Mouse (Mus musculus) monocyte, adult 2 months (primary cell): ENCODE results near the gene Prdm10.

ENCODE experiments used
- DNase-seq, 2 experiments: peaks; one replicate each; pipeline ENCODE4 v3.0.0; 2022; ENCODE audit warnings: low spot score in 2 of 2, low read depth in 1 of 2

Gene Prdm10

DNA sequence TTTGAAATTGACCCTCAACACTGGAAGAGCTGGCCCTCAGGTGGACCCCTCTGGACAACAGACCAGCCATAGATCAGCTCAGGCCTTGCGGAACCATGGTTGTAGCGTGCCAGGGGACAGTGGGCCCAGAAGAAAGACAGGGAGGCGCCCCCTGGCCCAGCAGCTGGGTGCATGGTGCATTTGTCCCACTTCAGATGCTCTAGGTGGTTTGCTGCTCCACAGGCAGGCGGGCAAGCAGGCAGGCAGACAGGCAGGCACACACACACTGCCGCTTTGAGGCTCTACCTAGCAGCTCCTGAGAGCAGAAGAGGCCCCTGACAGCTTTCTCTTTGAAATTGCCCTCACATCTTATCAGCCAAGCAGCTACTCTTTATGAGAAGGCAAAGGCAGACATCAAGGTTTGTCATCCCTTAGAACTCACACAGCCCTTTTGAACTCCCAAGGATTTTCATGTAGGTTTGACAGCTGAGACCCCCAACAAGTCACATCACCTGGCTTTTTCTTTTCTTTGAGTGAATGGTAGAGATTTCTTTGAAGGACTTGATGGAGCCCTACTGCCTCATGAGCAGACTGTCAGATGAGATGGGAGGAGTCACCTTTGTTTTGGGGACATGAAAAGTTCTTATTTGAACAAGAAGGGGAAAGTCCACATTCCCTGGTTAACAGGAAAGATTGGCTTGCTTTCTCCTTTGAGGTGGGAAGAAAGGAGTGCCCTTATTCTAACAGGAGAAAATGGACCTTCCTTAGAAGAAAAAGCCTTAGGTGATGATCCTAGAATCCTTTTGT is 21.4 kb downstream of the Prdm10 start:
- DNase-seq: no peak

GRCm38 (mm10) chr9:31304358-31304757 is 24.0 kb downstream of the Prdm10 start:
- DNase-seq: no peak

GRCm38 (mm10) chr9:31305117-31305516 is 24.8 kb downstream of the Prdm10 start:
- DNase-seq: no peak

DNA sequence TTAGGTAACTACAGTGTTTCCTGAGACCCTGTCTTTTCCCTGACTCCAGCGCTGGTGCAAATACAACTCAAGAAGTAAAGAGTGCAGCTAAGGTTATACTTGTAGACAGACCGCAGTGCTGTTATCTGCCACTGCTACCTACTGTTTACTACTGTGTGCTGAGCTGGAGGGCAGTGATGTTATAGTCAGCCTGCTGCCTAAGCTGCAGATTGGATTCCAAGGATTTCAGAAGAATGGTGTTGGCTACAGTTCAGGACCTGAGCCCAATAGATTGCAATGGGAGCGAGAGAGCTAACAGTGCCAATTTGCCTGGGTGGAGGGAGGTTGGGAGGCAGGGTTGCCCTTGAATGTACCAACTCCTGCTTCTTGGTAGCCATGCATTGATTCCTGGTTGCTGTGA is 25.5 kb downstream of the Prdm10 start:
- DNase-seq: no peak

GRCm38 (mm10) chr9:31307232-31307631 is 26.9 kb downstream of the Prdm10 start:
- no peak for DNase-seq

DNA sequence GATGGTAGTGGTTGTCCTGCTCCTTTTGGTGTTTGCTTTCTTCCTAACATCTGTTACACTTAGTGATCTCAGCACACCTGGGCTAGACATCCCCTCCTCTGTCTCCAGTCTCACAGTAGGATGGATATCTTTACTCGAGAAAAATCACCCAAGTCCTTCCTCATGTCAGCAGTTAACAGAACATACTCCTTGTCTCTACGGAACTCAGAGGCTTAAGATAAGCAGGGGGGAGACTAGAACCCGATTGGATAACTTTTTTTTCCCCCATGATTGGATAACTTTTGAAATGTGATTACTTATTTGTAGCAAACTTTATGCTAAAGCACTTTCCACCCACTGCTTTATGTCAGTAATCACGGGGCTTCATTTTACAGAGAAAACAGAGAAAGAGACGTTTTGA is 28.7 kb downstream of the Prdm10 start:
- no peak for DNase-seq

DNA sequence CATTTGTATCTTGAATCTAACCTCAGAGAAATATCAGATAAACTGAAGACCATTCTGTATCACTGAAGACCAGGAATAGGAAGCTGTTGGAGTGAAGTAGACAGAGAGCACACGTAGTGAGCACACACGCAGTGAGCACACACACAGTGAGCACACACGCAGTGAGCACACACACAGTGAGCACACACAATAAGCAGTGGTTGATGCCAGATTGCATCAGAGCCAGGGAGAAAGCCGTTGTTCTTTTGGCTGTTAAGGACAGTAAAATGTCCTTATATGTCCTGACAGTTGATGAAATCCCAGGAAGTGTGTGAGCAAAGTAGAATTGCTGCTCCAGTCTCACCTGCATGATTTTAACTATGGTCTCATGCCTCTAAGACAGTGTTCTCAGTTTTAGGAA is 30.3 kb downstream of the Prdm10 start:
- DNase-seq: no peak

DNA sequence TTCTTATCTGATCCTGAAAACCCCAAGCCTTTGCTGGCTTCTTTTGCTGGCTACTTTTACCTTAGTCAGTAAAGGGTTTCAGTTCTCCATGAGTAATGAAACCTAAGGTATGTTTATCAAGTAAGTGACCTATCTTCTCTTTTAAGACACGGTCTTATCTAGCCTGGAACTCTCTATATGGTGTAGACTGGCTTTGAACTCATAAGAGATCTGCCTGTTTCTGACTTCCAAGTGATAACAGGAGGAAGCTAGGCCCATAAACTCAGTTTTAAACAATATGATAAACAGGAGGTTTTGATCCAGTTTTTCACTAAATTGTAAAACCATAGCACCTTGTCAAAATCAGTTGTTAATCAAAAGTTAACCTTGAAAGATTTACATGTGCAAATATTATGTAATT is 33.5 kb downstream of the Prdm10 start:
- no peak for DNase-seq

GRCm38 (mm10) chr9:31315983-31316382 is 35.6 kb downstream of the Prdm10 start:
- DNase-seq: no peak

GRCm38 (mm10) chr9:31318956-31319355 is 38.6 kb downstream of the Prdm10 start:
- no peak for DNase-seq

GRCm38 (mm10) chr9:31320734-31321133 is 40.4 kb downstream of the Prdm10 start:
- no peak for DNase-seq

- DNase-seq: no peak
These were observed 41.2 kb downstream of the Prdm10 start for GRCm38 (mm10) chr9:31321526-31321925.

DNA sequence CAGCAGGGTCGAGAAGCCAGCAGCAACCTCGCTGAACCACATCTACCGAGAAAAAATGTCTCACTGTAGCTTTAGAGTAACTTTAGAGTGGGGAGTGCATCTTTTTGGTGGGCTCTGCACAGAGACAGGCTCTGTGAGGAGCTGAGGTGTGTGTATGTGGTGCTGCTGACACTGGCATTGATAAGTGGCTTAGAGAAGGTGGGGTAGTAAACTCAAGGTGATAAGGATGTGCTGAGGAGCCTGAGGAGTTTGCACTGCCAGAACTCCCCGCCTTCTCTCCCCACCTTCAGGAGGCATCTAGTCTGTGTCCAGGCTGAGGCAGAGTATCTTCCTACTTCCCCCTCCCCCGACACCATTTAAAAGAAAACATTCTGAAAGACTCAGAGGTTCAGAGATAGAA is 41.8 kb downstream of the Prdm10 start:
- DNase-seq: no peak

DNA sequence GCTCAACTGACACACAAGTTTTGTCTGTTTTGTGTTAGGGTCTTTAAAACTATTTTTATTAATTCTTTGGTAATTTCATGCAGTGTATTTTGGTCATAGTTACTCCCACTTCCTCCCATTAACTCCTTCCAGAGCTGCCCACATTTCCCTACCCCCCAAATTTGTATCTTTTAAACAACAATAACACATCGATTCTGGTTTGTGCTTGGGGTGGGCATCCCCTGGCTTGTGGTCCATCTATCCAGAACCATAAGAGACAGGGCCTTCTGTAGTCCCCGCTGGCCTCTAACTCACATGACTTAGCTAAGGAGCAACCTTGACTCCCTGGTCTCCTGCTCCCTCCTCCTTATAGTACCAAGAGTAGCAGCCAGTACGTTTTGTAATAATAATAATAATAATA is 50.5 kb downstream of the Prdm10 start:
- DNase-seq: no peak

- no peak for DNase-seq
These were observed 50.9 kb downstream of the Prdm10 start for GRCm38 (mm10) chr9:31331246-31331645.

GRCm38 (mm10) chr9:31331906-31332305 is 51.6 kb downstream of the Prdm10 start:
- DNase-seq: no peak

GRCm38 (mm10) chr9:31332826-31333225 is 52.5 kb downstream of the Prdm10 start:
- DNase-seq: no peak

- no peak for DNase-seq
These were observed 54.7 kb downstream of the Prdm10 start for GRCm38 (mm10) chr9:31334991-31335390.

GRCm38 (mm10) chr9:31344289-31344831 is 64.0 kb downstream of the Prdm10 start:
- no peak for DNase-seq

- DNase-seq: no peak
These were observed 66.3 kb downstream of the Prdm10 start for GRCm38 (mm10) chr9:31346575-31347080.

- no peak for DNase-seq
These were observed 68.1 kb downstream of the Prdm10 start for GRCm38 (mm10) chr9:31348458-31348857.

DNA sequence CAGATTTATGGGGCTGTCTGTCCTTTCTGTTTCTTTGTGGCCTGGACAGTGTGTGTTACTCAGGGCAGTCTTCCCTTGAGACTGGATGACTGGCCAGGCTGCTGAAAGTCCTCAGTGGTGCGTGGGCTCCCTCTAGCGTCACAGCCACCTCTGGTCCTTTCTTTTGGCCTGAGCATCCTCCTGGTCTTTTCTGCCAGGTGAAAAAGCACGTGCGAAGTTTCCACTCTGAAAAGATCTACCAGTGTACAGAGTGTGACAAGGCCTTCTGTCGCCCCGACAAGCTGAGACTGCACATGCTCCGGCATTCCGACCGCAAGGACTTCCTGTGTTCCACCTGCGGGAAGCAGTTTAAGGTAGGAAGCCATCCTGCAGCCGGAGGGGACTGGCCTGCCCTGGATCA is 68.6 kb downstream of the Prdm10 start:
- DNase-seq: peak; percentile 2 to 3

- DNase-seq: no peak
These were observed 72.4 kb downstream of the Prdm10 start for GRCm38 (mm10) chr9:31352716-31353115.
